22 mouse cellular contexts compared by ENCODE assay signal in the genomic region with DNA sequence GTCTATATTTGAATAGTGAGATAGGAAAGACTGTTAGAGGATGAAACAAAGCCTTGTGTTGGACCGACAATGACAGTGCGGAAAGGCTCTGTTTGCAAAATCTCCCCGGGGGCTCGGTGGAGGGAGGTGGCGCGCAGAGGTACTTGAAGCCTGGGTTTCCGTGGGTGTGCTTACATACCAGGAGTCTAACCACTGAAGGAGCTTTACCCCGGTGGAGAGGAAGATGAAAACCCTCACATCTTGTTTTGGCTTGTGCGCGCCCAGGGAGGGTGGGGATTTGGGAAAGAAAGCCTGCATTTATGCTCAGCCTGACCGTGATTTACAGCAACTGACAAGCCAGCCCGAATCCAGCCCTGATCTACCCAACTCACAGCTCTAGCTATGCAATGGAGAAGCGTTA. TPM values are rescaled to one million over a fixed set of nuclear protein-coding genes. Genes with fewer than 3 reads are reported as not detected.
DNase-seq lines count a peak whose midpoint lies in the region; ATAC-seq and TF ChIP-seq lines count a peak whose summit lies in the region.
"Had no signal": no experiment of that assay in that cellular context is flagged by ENCODE, and none has a peak within 500 bp of the region (broad histone marks: within the 10 kb centered on the region; RNA-seq: fewer than 3 reads in every experiment).

No protein-coding gene starts in this region.

- H3K9me3 ChIP-seq in heart, embryonic 15.5 days (replicated peaks), result no peaks in the 10 kb centered on the region
- no peaks in the 10 kb centered on the region for H3K9me3 ChIP-seq in heart, embryonic 11.5 days (replicated peaks; ENCODE audit: control insufficient read depth, low read length)
- H3K9me3 ChIP-seq in lung, postnatal 0 days (ENCODE audit: low read length), result no peaks in the 10 kb centered on the region
- no peaks in the 10 kb centered on the region for H3K9me3 ChIP-seq in embryonic facial prominence, embryonic 14.5 days (ENCODE audit: control insufficient read depth, low read length)
- no peaks in the 10 kb centered on the region for H3K9me3 ChIP-seq in limb, embryonic 15.5 days
- H3K9me3 ChIP-seq: forebrain, embryonic 13.5 days; liver, embryonic 12.5 days; neural tube, embryonic 12.5 days had no signal

- TF ChIP-seq CTCF in lung, postnatal 0 days (IDR thresholded peaks at IDR 0.05), result no peak
- no peak for TF ChIP-seq CTCF in gastrocnemius, adult 2 months (IDR thresholded peaks at IDR 0.05)

- H3K4me1 ChIP-seq in heart, embryonic 15.5 days (replicated peaks), result peaks cover 18% of the 10 kb centered on the region; the same call in 1 of the 2 replicates
- H3K4me1 ChIP-seq in heart, embryonic 11.5 days (ENCODE audit: control insufficient read depth, insufficient read depth, low read length), result peaks cover 13% of the 10 kb centered on the region
- peaks cover 15% of the 10 kb centered on the region; the same call in 1 of the 2 replicates for H3K4me1 ChIP-seq in lung, postnatal 0 days (ENCODE audit: insufficient read depth, low read depth, low read length)
- peaks cover 25% of the 10 kb centered on the region for H3K4me1 ChIP-seq in embryonic facial prominence, embryonic 14.5 days (ENCODE audit: control insufficient read depth, insufficient read depth, low read length)
- H3K4me1 ChIP-seq in limb, embryonic 15.5 days, result peaks cover 25% of the 10 kb centered on the region
- H3K4me1 ChIP-seq: liver, embryonic 12.5 days had no signal

- H3K27ac ChIP-seq in heart, embryonic 15.5 days, result 0 out of 2 replicates have a peak overlapping the region, but pooled peaks have one; percentile 2
- H3K27ac ChIP-seq in heart, embryonic 11.5 days (ENCODE audit: low read depth, low read length), result no peak overlapping the region
- no peak overlapping the region for H3K27ac ChIP-seq in lung, postnatal 0 days (ENCODE audit: low read length)
- no peak overlapping the region; the same call in 1 of the 2 replicates for H3K27ac ChIP-seq in embryonic facial prominence, embryonic 14.5 days (replicated peaks; ENCODE audit: low read depth, low read length)
- H3K27ac ChIP-seq in limb, embryonic 15.5 days, result 0 out of 2 replicates have a peak overlapping the region, but pooled peaks have one; percentile 5
- no peak overlapping the region for H3K27ac ChIP-seq in gastrocnemius, adult 2 months
- H3K27ac ChIP-seq: forebrain, embryonic 13.5 days; hindbrain, postnatal 0 days; kidney, postnatal 0 days; liver, embryonic 12.5 days; macrophage; neural tube, embryonic 12.5 days; stomach, postnatal 0 days had no signal

- DNase-seq in lung, postnatal 0 days (ENCODE audit: low spot score), result no peak
- DNase-seq in lung, postnatal 10 days, result no peak
- DNase-seq in embryonic facial prominence, embryonic 14.5 days (ENCODE audit: low spot score), result peak; percentile 47
- DNase-seq in gastrocnemius, adult 2 months, result no peak
- DNase-seq: cerebellum, postnatal 10 days; gastrocnemius, postnatal 25 days; right cerebral cortex, adult 18-20 months had no signal

- no peaks in the 10 kb centered on the region for H3K36me3 ChIP-seq in heart, embryonic 15.5 days
- no peaks in the 10 kb centered on the region for H3K36me3 ChIP-seq in heart, embryonic 11.5 days (ENCODE audit: control insufficient read depth, insufficient read depth, low read length)
- H3K36me3 ChIP-seq in lung, postnatal 0 days (ENCODE audit: insufficient read depth, low read length), result no peaks in the 10 kb centered on the region
- no peaks in the 10 kb centered on the region for H3K36me3 ChIP-seq in embryonic facial prominence, embryonic 14.5 days (ENCODE audit: control insufficient read depth, insufficient read depth, low read length)
- no peaks in the 10 kb centered on the region for H3K36me3 ChIP-seq in limb, embryonic 15.5 days
- H3K36me3 ChIP-seq: liver, embryonic 12.5 days; neural tube, embryonic 12.5 days had no signal

- no peak for ATAC-seq in heart, embryonic 15.5 days (replicated peaks; ENCODE audit: insufficient number of reproducible peaks, insufficient read depth, low FRiP score, low read depth)
- no peak for ATAC-seq in heart, embryonic 11.5 days (replicated peaks; ENCODE audit: insufficient number of reproducible peaks, low FRiP score, low TSS enrichment)
- no peak for ATAC-seq in lung, postnatal 0 days
- ATAC-seq in embryonic facial prominence, embryonic 14.5 days (ENCODE audit: low read depth), result no peak
- ATAC-seq in limb, embryonic 15.5 days (ENCODE audit: insufficient number of reproducible peaks, low FRiP score, low TSS enrichment, low read depth), result peak; percentile 58
- ATAC-seq: forebrain, embryonic 13.5 days; hindbrain, postnatal 0 days; intestine, postnatal 0 days; liver, embryonic 12.5 days had no signal

- no peak overlapping the region for H3K4me3 ChIP-seq in heart, embryonic 15.5 days
- no peak overlapping the region for H3K4me3 ChIP-seq in heart, embryonic 11.5 days (ENCODE audit: low read depth, low read length)
- H3K4me3 ChIP-seq in lung, postnatal 0 days (ENCODE audit: low read depth, low read length), result no peak overlapping the region
- no peak overlapping the region for H3K4me3 ChIP-seq in embryonic facial prominence, embryonic 14.5 days (ENCODE audit: low read depth, low read length)
- H3K4me3 ChIP-seq in limb, embryonic 15.5 days, result no peak overlapping the region
- H3K4me3 ChIP-seq in gastrocnemius, adult 2 months, result no peak overlapping the region
- H3K4me3 ChIP-seq: forebrain, embryonic 13.5 days; liver, embryonic 12.5 days; neural tube, embryonic 12.5 days had no signal

- no peak for TF ChIP-seq EP300 in lung, postnatal 0 days (IDR thresholded peaks at IDR 0.05)

- intact Hi-C loops in gastrocnemius, adult 2 months (cut with DNase I), result no loop called here

- no peak overlapping the region for H3K9ac ChIP-seq in heart, embryonic 15.5 days
- no peak overlapping the region for H3K9ac ChIP-seq in heart, embryonic 11.5 days (ENCODE audit: low read depth, low read length)
- no peak overlapping the region for H3K9ac ChIP-seq in lung, postnatal 0 days (replicated peaks; ENCODE audit: low read depth)
- H3K9ac ChIP-seq in embryonic facial prominence, embryonic 14.5 days (ENCODE audit: low read depth, low read length), result no peak overlapping the region
- H3K9ac ChIP-seq in limb, embryonic 15.5 days, result no peak overlapping the region
- H3K9ac ChIP-seq: forebrain, embryonic 13.5 days; liver, embryonic 12.5 days; neural tube, embryonic 12.5 days had no signal

- WGBS in heart, embryonic 15.5 days, result 66% methylated on average over 13 of the region's 13 CpGs
- 59% methylated on average over 13 of the region's 13 CpGs for WGBS in heart, embryonic 11.5 days (ENCODE audit: insufficient replicate concordance)
- 38% methylated on average over 13 of the region's 13 CpGs for WGBS in lung, postnatal 0 days
- 54% methylated on average over 13 of the region's 13 CpGs for WGBS in embryonic facial prominence, embryonic 14.5 days
- WGBS in limb, embryonic 15.5 days, result 41% methylated on average over 13 of the region's 13 CpGs

- H3K4me2 ChIP-seq in heart, embryonic 15.5 days, result peak overlapping the region; percentile 6; the same call in 1 of the 2 replicates
- H3K4me2 ChIP-seq in heart, embryonic 11.5 days, result no peak overlapping the region
- peak overlapping the region; percentile 19 for H3K4me2 ChIP-seq in lung, postnatal 0 days (replicated peaks; ENCODE audit: low read depth, low read length)
- peak overlapping the region; percentile 23; the same call in 1 of the 2 replicates for H3K4me2 ChIP-seq in embryonic facial prominence, embryonic 14.5 days (ENCODE audit: low read depth, low read length)
- peak overlapping the region; percentile 6; the same call in 1 of the 2 replicates for H3K4me2 ChIP-seq in limb, embryonic 15.5 days
- H3K4me2 ChIP-seq: forebrain, embryonic 13.5 days; liver, embryonic 12.5 days; midbrain, embryonic 11.5 days; neural tube, embryonic 12.5 days had no signal

- H3K27me3 ChIP-seq in heart, embryonic 15.5 days, result no peaks in the 10 kb centered on the region
- 0 out of 2 replicates have a peak, but pooled peaks cover 2% of the 10 kb centered on the region for H3K27me3 ChIP-seq in heart, embryonic 11.5 days (ENCODE audit: control insufficient read depth, insufficient read depth, low read length)
- no peaks in the 10 kb centered on the region for H3K27me3 ChIP-seq in lung, postnatal 0 days (replicated peaks; ENCODE audit: insufficient read depth, low read length)
- H3K27me3 ChIP-seq in embryonic facial prominence, embryonic 14.5 days (replicated peaks; ENCODE audit: control insufficient read depth, insufficient read depth, low read length), result no peaks in the 10 kb centered on the region
- H3K27me3 ChIP-seq in limb, embryonic 15.5 days, result no peaks in the 10 kb centered on the region
- H3K27me3 ChIP-seq: CH12.LX; forebrain, embryonic 13.5 days; neural tube, embryonic 12.5 days had no signal

RNA-seq across cellular contexts. Expression of a gene that starts 31.7 kb away (rescaled TPM):
- 13.6 and 13.7 TPM in 2 replicates for polyA plus RNA-seq in heart, embryonic 15.5 days (2015; fragmentation: Nextera tagmentation; extraction: Ambion mirVana)
- polyA plus RNA-seq in heart, embryonic 11.5 days (2014; fragmentation: Nextera tagmentation; extraction: Ambion mirVana), result 36.5 and 43.6 TPM in 2 replicates
- polyA plus RNA-seq in lung, postnatal 0 days (2015; fragmentation: Nextera tagmentation; extraction: Ambion mirVana), result 9.2 and 11.3 TPM in 2 replicates
- 62.0 and 72.7 TPM in 2 replicates for polyA plus RNA-seq in embryonic facial prominence, embryonic 14.5 days (2014; fragmentation: Nextera tagmentation; extraction: Ambion mirVana)
- 59.0 and 68.9 TPM in 2 replicates for polyA plus RNA-seq in limb, embryonic 15.5 days (2015; fragmentation: Nextera tagmentation; extraction: Ambion mirVana)
- under 1 TPM; 0.05 to 0.11 TPM for total RNA-seq in gastrocnemius, adult 2 months (2021)
- total RNA-seq: CH12.LX; MEL; monocyte, adult 5-6 weeks had no signal
- polyA plus RNA-seq: macrophage had no signal

Comparison
In these comparisons a context has a peak if more than half of its experiments do, and no peak if none do; other contexts are left out.
1. H3K27ac ChIP-seq: peak in heart, embryonic 15.5 days (single experiment) and limb, embryonic 15.5 days (single experiment); none in heart, embryonic 11.5 days (single experiment), lung, postnatal 0 days (single experiment), embryonic facial prominence, embryonic 14.5 days (single experiment) and gastrocnemius, adult 2 months (single experiment).